Mouse (Mus musculus) gastrocnemius, postnatal 4 days (tissue): Measurements from ENCODE around the gene Ccdc50. TPM values are rescaled to one million over a fixed set of nuclear protein-coding genes. Genes with fewer than 3 reads are reported as not detected.

ENCODE experiments used
- total RNA-seq, 2 experiments: library from RNA; stranded (reverse); gene quantifications; 2 replicates each; pipeline ENCODE4 v1.2.3; 2021

Gene Ccdc50
- total RNA-seq, 2 experiments from 2014 or later, result 94.3 to 107 TPM

Other genes starting within 250 kb of the Ccdc50 start
- gene Ostn, start 81.4 kb upstream of the Ccdc50 start, total RNA-seq, result 1 to 10 TPM; 1.3 to 3.3 TPM
- not detected for gene Uts2b, start 18.6 kb upstream of the Ccdc50 start, total RNA-seq